Mouse (Mus musculus): Measurements from ENCODE around the gene Syp. TPM values are rescaled to one million over a fixed set of nuclear protein-coding genes. Genes with fewer than 3 reads are reported as not detected.

Syp gene
- 3.1 and 3.9 TPM in 2 replicates for polyA plus RNA-seq (2014; fragmentation: Nextera tagmentation; extraction: Ambion mirVana)

- DNase-seq (ENCODE audit: low spot score), result peak; percentile 91
- H3K9me3 ChIP-seq (ENCODE audit: control insufficient read depth, low read length), result no peaks in the 10 kb centered on the region
- peak within 1 kb of the TSS; percentile 20 for H3K4me3 ChIP-seq (ENCODE audit: low read depth, low read length)
- H3K36me3 ChIP-seq (ENCODE audit: control insufficient read depth, insufficient read depth, low read length), result no peaks in the 10 kb centered on the region
- H3K9ac ChIP-seq (ENCODE audit: low read length), result no peak within 1 kb of the TSS
- peak; percentile 84 for ATAC-seq (replicated peaks; ENCODE audit: low FRiP score, low TSS enrichment, low read depth)
- 9% methylated on average over 42 of the region's 42 CpGs for WGBS
- H3K27me3 ChIP-seq (replicated peaks; ENCODE audit: control insufficient read depth, insufficient read depth, low read length), result 0 out of 2 replicates have a peak, but pooled peaks cover 5% of the 10 kb centered on the region
- no peaks in the 10 kb centered on the region for H3K4me1 ChIP-seq (replicated peaks; ENCODE audit: control insufficient read depth, insufficient read depth, low read length)
- peak within 1 kb of the TSS; percentile 45 for H3K4me2 ChIP-seq (ENCODE audit: low read length)
- no peak within 1 kb of the TSS for H3K27ac ChIP-seq (ENCODE audit: low read depth)
These were observed at the start of gene Syp for GRCm38 (mm10) chrX:7638401-7639091. TSS of gene Syp (plus strand) at chrX:7638471.

GRCm38 (mm10) chrX:7595371-7595770, 42.9 kb upstream of the Syp start:
- Histone ChIP-seq H3K4me2 (ENCODE audit: low read length) (no peak overlapping the region), H3K27me3 (replicated peaks; ENCODE audit: control insufficient read depth, insufficient read depth, low read length) (no peaks in the 10 kb centered on the region), H3K9ac (ENCODE audit: low read length) (no peak overlapping the region), H3K4me3 (ENCODE audit: low read depth, low read length) (no peak overlapping the region), H3K9me3 (ENCODE audit: control insufficient read depth, low read length) (no peaks in the 10 kb centered on the region), H3K4me1 (replicated peaks; ENCODE audit: control insufficient read depth, insufficient read depth, low read length) (no peaks in the 10 kb centered on the region), H3K27ac (ENCODE audit: low read depth) (no peak overlapping the region), H3K36me3 (ENCODE audit: control insufficient read depth, insufficient read depth, low read length) (peaks cover 26% of the 10 kb centered on the region)
- ATAC-seq (replicated peaks; ENCODE audit: low FRiP score, low TSS enrichment, low read depth), result no peak
- WGBS, result 86% methylated on average over 9 of the region's 9 CpGs
- DNase-seq (ENCODE audit: low spot score), result no peak

GRCm38 (mm10) chrX:7604004-7604403, 34.3 kb upstream of the Syp start:
- no peak for ATAC-seq (replicated peaks; ENCODE audit: low FRiP score, low TSS enrichment, low read depth)
- Histone ChIP-seq H3K36me3 (ENCODE audit: control insufficient read depth, insufficient read depth, low read length) (peaks cover 7% of the 10 kb centered on the region; the same call in 1 of the 2 replicates), H3K4me1 (replicated peaks; ENCODE audit: control insufficient read depth, insufficient read depth, low read length) (no peaks in the 10 kb centered on the region), H3K4me3 (ENCODE audit: low read depth, low read length) (no peak overlapping the region), H3K27me3 (replicated peaks; ENCODE audit: control insufficient read depth, insufficient read depth, low read length) (peaks cover 5% of the 10 kb centered on the region; the same call in 1 of the 2 replicates), H3K9ac (ENCODE audit: low read length) (no peak overlapping the region), H3K27ac (ENCODE audit: low read depth) (no peak overlapping the region), H3K4me2 (ENCODE audit: low read length) (peak overlapping the region; percentile 58), H3K9me3 (ENCODE audit: control insufficient read depth, low read length) (no peaks in the 10 kb centered on the region)
- 82% methylated on average over 7 of the region's 7 CpGs for WGBS
- no peak for DNase-seq (ENCODE audit: low spot score)

GRCm38 (mm10) chrX:7604879-7605574, 33.2 kb upstream of the Syp start, which contains the start of gene Ccdc22:
TSS of gene Ccdc22 (minus strand) at chrX:7605517.
- Histone ChIP-seq H3K27me3 (replicated peaks; ENCODE audit: control insufficient read depth, insufficient read depth, low read length) (peaks cover 5% of the 10 kb centered on the region; the same call in 1 of the 2 replicates), H3K9me3 (ENCODE audit: control insufficient read depth, low read length) (no peaks in the 10 kb centered on the region)

GRCm38 (mm10) chrX:7605575-7605941, 32.7 kb upstream of the Syp start:
- Histone ChIP-seq H3K4me3 (ENCODE audit: low read depth, low read length) (no peak overlapping the region), H3K9me3 (ENCODE audit: control insufficient read depth, low read length) (no peaks in the 10 kb centered on the region), H3K4me1 (replicated peaks; ENCODE audit: control insufficient read depth, insufficient read depth, low read length) (no peaks in the 10 kb centered on the region), H3K27ac (ENCODE audit: low read depth) (no peak overlapping the region), H3K4me2 (ENCODE audit: low read length) (peak overlapping the region; percentile 18; the same call in 1 of the 2 replicates), H3K9ac (ENCODE audit: low read length) (no peak overlapping the region), H3K36me3 (ENCODE audit: control insufficient read depth, insufficient read depth, low read length) (no peaks in the 10 kb centered on the region), H3K27me3 (replicated peaks; ENCODE audit: control insufficient read depth, insufficient read depth, low read length) (peaks cover 5% of the 10 kb centered on the region; the same call in 1 of the 2 replicates)
- DNase-seq (ENCODE audit: low spot score) (no peak), ATAC-seq (replicated peaks; ENCODE audit: low FRiP score, low TSS enrichment, low read depth) (peak; percentile 20; the same call in 1 of the 2 replicates)
- WGBS, result 33% methylated on average over 8 of the region's 8 CpGs

More at GRCm38 (mm10) chrX:7604879-7605574, 33.2 kb upstream of the Syp start, which contains the start of gene Ccdc22:
- Histone ChIP-seq H3K27ac (ENCODE audit: low read depth) (no peak within 1 kb of the TSS), H3K4me2 (ENCODE audit: low read length) (peak within 1 kb of the TSS; percentile 58), H3K4me1 (replicated peaks; ENCODE audit: control insufficient read depth, insufficient read depth, low read length) (no peaks in the 10 kb centered on the region), H3K4me3 (ENCODE audit: low read depth, low read length) (peak within 1 kb of the TSS; percentile 44), H3K36me3 (ENCODE audit: control insufficient read depth, insufficient read depth, low read length) (0 out of 2 replicates have a peak, but pooled peaks cover 1% of the 10 kb centered on the region), H3K9ac (ENCODE audit: low read length) (peak within 1 kb of the TSS; percentile 41)
- 16% methylated on average over 28 of the region's 28 CpGs for WGBS
- DNase-seq (ENCODE audit: low spot score) (peak; percentile 73), ATAC-seq (replicated peaks; ENCODE audit: low FRiP score, low TSS enrichment, low read depth) (peak; percentile 90)

DNA sequence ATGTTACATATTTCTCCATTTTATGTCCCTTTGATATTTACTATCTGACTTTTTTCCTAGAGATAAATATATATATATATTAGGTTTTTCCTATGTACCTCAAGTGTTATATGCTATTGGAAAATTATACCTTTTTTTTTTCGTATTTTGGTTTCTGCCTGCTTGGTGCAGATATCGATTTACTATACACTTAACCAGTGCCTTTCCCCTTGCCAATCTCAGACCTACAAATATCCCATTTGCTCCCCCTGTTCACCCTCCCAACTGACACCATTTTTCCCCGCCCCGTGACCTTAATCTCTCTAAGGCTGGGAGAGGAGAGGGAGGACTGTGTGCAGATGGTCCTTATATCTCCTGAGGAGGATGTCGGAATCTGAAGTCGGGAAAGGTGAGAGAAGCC, 31.5 kb upstream of the Syp start, which contains the start of gene Cacna1f:
Gene Cacna1f (plus strand): TSS at position 301 of the 400 bp plus-strand sequence.
- H3K27ac ChIP-seq (ENCODE audit: low read depth), result no peak within 1 kb of the TSS
- H3K4me2 ChIP-seq (ENCODE audit: low read length), result no peak within 1 kb of the TSS
- H3K27me3 ChIP-seq (replicated peaks; ENCODE audit: control insufficient read depth, insufficient read depth, low read length), result peaks cover 5% of the 10 kb centered on the region; the same call in 1 of the 2 replicates
- H3K9ac ChIP-seq (ENCODE audit: low read length), result no peak within 1 kb of the TSS
- H3K4me3 ChIP-seq (ENCODE audit: low read depth, low read length), result no peak within 1 kb of the TSS
- WGBS, result 76% methylated on average over 6 of the region's 6 CpGs
- H3K9me3 ChIP-seq (ENCODE audit: control insufficient read depth, low read length), result no peaks in the 10 kb centered on the region
- no peaks in the 10 kb centered on the region for H3K36me3 ChIP-seq (ENCODE audit: control insufficient read depth, insufficient read depth, low read length)
- DNase-seq (ENCODE audit: low spot score), result no peak
- ATAC-seq (replicated peaks; ENCODE audit: low FRiP score, low TSS enrichment, low read depth), result no peak
- H3K4me1 ChIP-seq (replicated peaks; ENCODE audit: control insufficient read depth, insufficient read depth, low read length), result no peaks in the 10 kb centered on the region

DNA sequence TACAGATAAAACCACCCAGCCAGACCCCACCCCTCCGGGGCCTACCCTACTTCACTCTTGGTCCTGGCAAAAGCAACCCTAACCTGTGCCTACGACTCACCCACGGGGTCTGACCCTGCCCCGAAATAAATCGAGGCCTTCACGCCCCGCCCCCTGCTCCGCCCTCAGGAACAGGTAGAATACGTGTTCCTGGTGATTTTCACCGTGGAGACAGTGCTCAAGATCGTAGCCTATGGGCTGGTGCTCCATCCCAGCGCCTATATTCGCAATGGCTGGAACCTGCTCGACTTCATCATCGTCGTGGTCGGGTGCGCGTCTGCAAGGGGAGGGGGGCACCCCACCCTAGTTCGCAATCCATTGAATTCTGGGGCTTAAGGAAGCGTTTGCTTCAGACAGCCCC, 28.2 kb upstream of the Syp start:
- ATAC-seq (replicated peaks; ENCODE audit: low FRiP score, low TSS enrichment, low read depth), result no peak
- peak overlapping the region; percentile 33 for H3K4me3 ChIP-seq (ENCODE audit: low read depth, low read length)

GRCm38 (mm10) chrX:7610536-7611258, 27.6 kb upstream of the Syp start:
- ATAC-seq (replicated peaks; ENCODE audit: low FRiP score, low TSS enrichment, low read depth), result no peak
- no peak for DNase-seq (ENCODE audit: low spot score)

More for the DNA sequence above, 28.2 kb upstream of the Syp start:
- peaks cover 5% of the 10 kb centered on the region; the same call in 1 of the 2 replicates for H3K27me3 ChIP-seq (replicated peaks; ENCODE audit: control insufficient read depth, insufficient read depth, low read length)
- no peaks in the 10 kb centered on the region for H3K36me3 ChIP-seq (ENCODE audit: control insufficient read depth, insufficient read depth, low read length)
- H3K27ac ChIP-seq (ENCODE audit: low read depth), result no peak overlapping the region
- H3K4me2 ChIP-seq (ENCODE audit: low read length), result peak overlapping the region; percentile 60
- no peaks in the 10 kb centered on the region for H3K4me1 ChIP-seq (replicated peaks; ENCODE audit: control insufficient read depth, insufficient read depth, low read length)
- DNase-seq (ENCODE audit: low spot score), result no peak
- H3K9ac ChIP-seq (ENCODE audit: low read length), result no peak overlapping the region
- 20% methylated on average over 21 of the region's 21 CpGs for WGBS
- H3K9me3 ChIP-seq (ENCODE audit: control insufficient read depth, low read length), result no peaks in the 10 kb centered on the region

More at GRCm38 (mm10) chrX:7610536-7611258, 27.6 kb upstream of the Syp start:
- H3K4me2 ChIP-seq (ENCODE audit: low read length), result peak overlapping the region; percentile 60
- H3K9me3 ChIP-seq (ENCODE audit: control insufficient read depth, low read length), result no peaks in the 10 kb centered on the region
- H3K27me3 ChIP-seq (replicated peaks; ENCODE audit: control insufficient read depth, insufficient read depth, low read length), result peaks cover 5% of the 10 kb centered on the region; the same call in 1 of the 2 replicates
- no peaks in the 10 kb centered on the region for H3K36me3 ChIP-seq (ENCODE audit: control insufficient read depth, insufficient read depth, low read length)
- 24% methylated on average over 21 of the region's 26 CpGs for WGBS
- no peaks in the 10 kb centered on the region for H3K4me1 ChIP-seq (replicated peaks; ENCODE audit: control insufficient read depth, insufficient read depth, low read length)
- peak overlapping the region; percentile 33 for H3K4me3 ChIP-seq (ENCODE audit: low read depth, low read length)
- H3K9ac ChIP-seq (ENCODE audit: low read length), result no peak overlapping the region
- no peak overlapping the region for H3K27ac ChIP-seq (ENCODE audit: low read depth)
